Mouse (Mus musculus): ENCODE data around the gene Mvb12b.

Mvb12b gene

GRCm38 (mm10) chr2:33729701-33730100 lies 158.0 kb downstream of the Mvb12b start:
- DNase-seq (ENCODE audit: low read depth) = no peak

- no peak for DNase-seq (ENCODE audit: low read depth)
These were observed 160.5 kb downstream of the Mvb12b start for GRCm38 (mm10) chr2:33727199-33727598.

- DNase-seq (ENCODE audit: low read depth) = no peak
These were observed 167.3 kb downstream of the Mvb12b start for GRCm38 (mm10) chr2:33720380-33720898.

GRCm38 (mm10) chr2:33719339-33720066 lies 168.2 kb downstream of the Mvb12b start:
- no peak for DNase-seq (ENCODE audit: low read depth)

GRCm38 (mm10) chr2:33718561-33718960 lies 169.2 kb downstream of the Mvb12b start:
- DNase-seq (ENCODE audit: low read depth) = no peak

GRCm38 (mm10) chr2:33717821-33718351 lies 169.9 kb downstream of the Mvb12b start:
- no peak for DNase-seq (ENCODE audit: low read depth)

GRCm38 (mm10) chr2:33717378-33717777 lies 170.4 kb downstream of the Mvb12b start:
- DNase-seq (ENCODE audit: low read depth) = no peak

GRCm38 (mm10) chr2:33716878-33717277 lies 170.9 kb downstream of the Mvb12b start:
- no peak for DNase-seq (ENCODE audit: low read depth)

- no peak for DNase-seq (ENCODE audit: low read depth)
These were observed 172.8 kb downstream of the Mvb12b start for GRCm38 (mm10) chr2:33714932-33715331.

GRCm38 (mm10) chr2:33713580-33714260 lies 174.0 kb downstream of the Mvb12b start:
- DNase-seq (ENCODE audit: low read depth) = no peak

- DNase-seq (ENCODE audit: low read depth) = no peak
These were observed 174.9 kb downstream of the Mvb12b start for GRCm38 (mm10) chr2:33712811-33713210.

- no peak for DNase-seq (ENCODE audit: low read depth)
These were observed 178.9 kb downstream of the Mvb12b start for GRCm38 (mm10) chr2:33708831-33709230.

GRCm38 (mm10) chr2:33708096-33708495 lies 179.7 kb downstream of the Mvb12b start:
- no peak for DNase-seq (ENCODE audit: low read depth)

GRCm38 (mm10) chr2:33706403-33706802 lies 181.3 kb downstream of the Mvb12b start:
- DNase-seq (ENCODE audit: low read depth) = no peak

- DNase-seq (ENCODE audit: low read depth) = no peak
These were observed 181.9 kb downstream of the Mvb12b start for GRCm38 (mm10) chr2:33705687-33706320.

- DNase-seq (ENCODE audit: low read depth) = no peak
These were observed 184.5 kb downstream of the Mvb12b start for GRCm38 (mm10) chr2:33703286-33703685.

GRCm38 (mm10) chr2:33702705-33703104 lies 185.0 kb downstream of the Mvb12b start:
- DNase-seq (ENCODE audit: low read depth) = no peak

GRCm38 (mm10) chr2:33701446-33701815 lies 186.3 kb downstream of the Mvb12b start:
- no peak for DNase-seq (ENCODE audit: low read depth)

GRCm38 (mm10) chr2:33700581-33701445 lies 186.9 kb downstream of the Mvb12b start:
- DNase-seq (ENCODE audit: low read depth) = no peak

GRCm38 (mm10) chr2:33698898-33699297 lies 188.8 kb downstream of the Mvb12b start:
- DNase-seq (ENCODE audit: low read depth) = no peak

GRCm38 (mm10) chr2:33696428-33696827 lies 191.3 kb downstream of the Mvb12b start:
- DNase-seq (ENCODE audit: low read depth) = no peak

- no peak for DNase-seq (ENCODE audit: low read depth)
These were observed 193.8 kb downstream of the Mvb12b start for GRCm38 (mm10) chr2:33693931-33694330.
